Mouse (Mus musculus): ENCODE results near the gene Bax.

Gene Bax

GRCm38 (mm10) chr7:45456721-45457203 is 9.9 kb downstream of the Bax start:
- no peak for DNase-seq (ENCODE audit: low read depth, low spot score)

DNA sequence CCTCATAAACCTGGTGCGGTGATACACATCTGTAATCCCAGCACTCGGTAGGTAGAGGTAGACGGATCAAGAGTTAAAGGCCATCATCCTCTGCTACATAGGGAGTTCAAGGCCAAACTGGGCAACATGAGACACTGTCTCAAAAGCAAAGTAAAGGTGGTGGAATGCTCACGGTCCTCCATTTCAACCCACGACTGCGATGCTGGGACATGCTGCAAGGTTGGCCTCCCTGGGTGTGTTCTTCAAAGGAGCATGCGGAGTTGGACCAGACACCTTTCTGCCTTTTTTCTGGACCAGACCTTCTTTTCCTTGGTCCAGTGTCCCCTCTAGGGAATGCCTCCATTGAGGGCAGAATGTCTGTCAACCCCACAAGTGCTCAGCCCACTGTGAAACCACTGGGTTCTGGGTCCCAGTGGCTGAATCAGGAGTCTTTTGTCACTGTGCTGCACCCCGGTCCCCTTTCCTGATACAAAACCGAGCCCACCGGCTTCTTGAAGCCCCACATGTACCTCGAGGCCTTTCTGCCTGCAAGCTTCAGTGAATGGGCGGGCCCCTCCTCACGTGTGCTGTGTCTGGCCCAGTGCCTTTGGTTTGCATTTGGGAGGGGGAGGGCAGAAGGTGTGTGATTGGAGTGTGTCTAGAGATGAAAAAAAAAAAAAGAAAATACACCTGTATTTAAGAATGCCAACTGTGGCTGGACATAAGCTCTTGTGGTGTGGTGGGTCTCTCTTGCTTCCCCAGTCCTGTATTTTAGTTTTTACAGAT is 10.6 kb downstream of the Bax start:
- DNase-seq (ENCODE audit: low read depth, low spot score) = no peak

DNA sequence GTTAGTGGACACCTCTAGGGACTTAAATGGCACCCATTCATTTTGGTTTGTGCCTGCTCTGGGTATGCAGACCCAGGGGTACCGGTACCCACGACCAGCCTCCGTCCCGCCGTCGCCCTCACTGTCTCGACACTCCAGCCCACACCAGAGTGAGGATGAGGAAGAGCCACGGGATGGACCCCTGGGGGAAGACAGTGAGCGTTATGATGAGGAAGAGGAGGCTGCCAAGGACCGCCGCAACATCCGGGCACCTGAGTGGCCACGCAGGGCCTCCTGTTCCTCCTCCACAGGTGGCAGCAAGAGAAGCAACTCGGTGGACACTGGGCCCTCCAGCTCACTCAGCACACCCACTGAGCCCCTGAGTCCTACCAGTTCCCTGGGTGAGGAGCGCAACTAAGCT is 11.7 kb downstream of the Bax start:
- no peak for DNase-seq (ENCODE audit: low read depth, low spot score)

- no peak for DNase-seq (ENCODE audit: low read depth, low spot score)
These were observed 15.2 kb downstream of the Bax start for GRCm38 (mm10) chr7:45451344-45451982.

- DNase-seq (ENCODE audit: low read depth, low spot score) = no peak
These were observed 16.7 kb downstream of the Bax start for GRCm38 (mm10) chr7:45449974-45450373.

DNA sequence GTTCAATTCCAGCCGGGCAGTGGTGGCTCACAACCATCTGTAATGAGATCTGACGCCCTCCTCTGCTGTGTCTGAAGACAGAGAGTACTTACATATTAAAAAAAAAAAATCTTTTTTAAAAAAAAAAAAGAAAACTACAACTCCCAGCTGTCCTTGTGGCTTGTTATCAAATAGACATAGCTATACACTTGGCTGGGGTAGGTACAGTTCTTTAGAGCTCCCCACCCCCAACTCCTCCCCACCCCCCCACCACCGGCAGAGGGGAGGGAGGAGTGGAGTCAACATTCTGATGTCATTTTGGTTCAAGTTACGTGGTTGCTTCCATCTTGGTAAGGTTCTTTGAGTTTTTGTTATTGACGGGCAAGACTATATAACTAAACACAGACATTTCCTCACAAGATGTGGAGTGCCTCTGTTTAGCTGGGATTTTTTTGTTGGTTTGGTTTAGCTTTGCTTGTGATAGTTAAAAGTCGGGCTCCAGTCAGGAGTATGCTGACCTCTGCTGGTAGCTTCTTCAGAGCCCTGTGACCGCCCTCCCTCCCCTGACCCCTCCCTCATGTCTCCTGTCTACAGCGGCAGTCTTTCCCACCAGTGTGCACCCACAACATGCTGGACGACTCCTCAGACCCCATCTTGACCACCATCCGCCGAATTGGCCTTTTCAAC is 19.2 kb downstream of the Bax start:
- DNase-seq (ENCODE audit: low read depth, low spot score) = no peak

- no peak for DNase-seq (ENCODE audit: low read depth, low spot score)
These were observed 20.1 kb downstream of the Bax start for GRCm38 (mm10) chr7:45446589-45446988.

GRCm38 (mm10) chr7:45443526-45444420 is 22.9 kb downstream of the Bax start:
- no peak for DNase-seq (ENCODE audit: low read depth, low spot score)

DNA sequence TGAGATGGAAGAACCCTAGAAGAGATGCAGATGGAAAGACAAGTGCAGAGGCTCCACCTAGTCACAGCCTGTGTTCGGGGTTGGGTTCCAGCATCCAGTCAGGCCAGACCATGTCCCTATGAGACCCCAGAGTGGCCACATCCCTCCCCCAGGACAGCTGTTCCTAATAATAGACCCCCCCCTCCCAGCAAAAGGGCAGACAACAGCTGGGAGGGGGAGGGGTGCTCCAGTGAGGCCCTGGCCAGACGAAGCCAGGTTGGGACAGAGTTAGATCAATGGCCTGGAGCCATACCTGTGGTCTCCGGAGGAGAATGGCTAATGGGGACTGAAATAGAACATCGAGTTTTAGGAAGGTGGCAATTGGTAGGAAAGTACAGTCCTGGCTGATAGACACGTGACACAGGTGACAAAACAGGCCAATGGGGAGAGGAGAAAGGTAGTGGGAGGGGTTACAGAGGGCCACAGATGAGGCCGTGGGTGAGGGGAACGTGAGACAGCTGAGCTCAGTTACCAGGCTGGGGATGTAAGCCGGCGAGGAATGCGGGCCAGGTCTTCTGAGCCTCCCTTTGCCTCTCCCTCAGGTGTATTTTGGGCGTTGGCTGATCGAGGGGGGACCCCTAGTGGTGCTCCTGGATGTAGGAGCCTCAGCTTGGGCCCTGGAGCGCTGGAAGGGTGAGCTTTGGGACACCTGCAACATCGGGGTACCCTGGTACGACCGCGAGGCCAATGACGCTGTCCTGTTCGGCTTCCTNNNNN is 29.0 kb downstream of the Bax start, which contains the start of gene Ruvbl2:
TSS of gene Ruvbl2 (minus strand) at position 576 of the 756 bp plus-strand sequence.
- DNase-seq (ENCODE audit: low read depth, low spot score) = no peak

DNA sequence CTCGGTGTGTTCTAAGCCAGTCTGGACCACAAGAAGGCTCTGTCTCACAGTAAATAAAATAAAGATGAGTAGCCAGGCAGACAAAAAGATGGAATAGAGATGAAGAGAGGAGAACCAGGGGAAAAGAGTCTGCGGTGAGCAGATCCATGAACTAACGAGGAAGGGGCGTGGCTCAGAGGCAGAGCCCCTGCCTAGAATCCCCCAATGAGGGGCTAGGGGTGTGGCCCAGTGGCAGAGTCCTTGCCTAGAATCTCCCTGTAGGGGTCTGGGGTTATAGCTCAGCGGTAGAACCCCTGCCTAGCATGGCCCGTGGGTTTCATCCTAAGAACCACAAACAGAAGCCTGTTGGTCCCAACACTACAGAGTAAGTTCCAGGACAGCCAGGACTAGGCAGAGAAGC is 29.7 kb downstream of the Bax start:
- DNase-seq (ENCODE audit: low read depth, low spot score) = no peak

DNA sequence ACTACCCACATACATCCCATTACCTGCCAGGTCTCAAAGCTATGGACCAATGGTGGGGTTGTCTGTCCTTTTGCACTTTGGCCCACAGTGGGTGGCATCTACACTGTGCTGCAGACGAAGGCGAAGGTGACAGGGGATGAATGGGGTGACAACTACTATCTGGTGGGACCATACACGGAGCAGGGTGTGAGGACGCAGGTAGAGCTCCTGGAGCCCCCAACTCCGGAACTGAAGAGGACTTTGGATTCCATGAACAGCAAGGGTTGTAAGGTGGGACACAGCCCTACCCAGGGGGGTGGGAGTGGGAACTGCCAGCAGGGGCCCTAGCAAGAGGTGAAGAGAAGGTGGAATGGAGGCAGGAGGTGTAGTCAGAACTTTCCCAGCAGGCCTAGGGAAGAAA is 30.3 kb downstream of the Bax start:
- no peak for DNase-seq (ENCODE audit: low read depth, low spot score)

GRCm38 (mm10) chr7:45435038-45435437 is 31.7 kb downstream of the Bax start:
- DNase-seq (ENCODE audit: low read depth, low spot score) = no peak

DNA sequence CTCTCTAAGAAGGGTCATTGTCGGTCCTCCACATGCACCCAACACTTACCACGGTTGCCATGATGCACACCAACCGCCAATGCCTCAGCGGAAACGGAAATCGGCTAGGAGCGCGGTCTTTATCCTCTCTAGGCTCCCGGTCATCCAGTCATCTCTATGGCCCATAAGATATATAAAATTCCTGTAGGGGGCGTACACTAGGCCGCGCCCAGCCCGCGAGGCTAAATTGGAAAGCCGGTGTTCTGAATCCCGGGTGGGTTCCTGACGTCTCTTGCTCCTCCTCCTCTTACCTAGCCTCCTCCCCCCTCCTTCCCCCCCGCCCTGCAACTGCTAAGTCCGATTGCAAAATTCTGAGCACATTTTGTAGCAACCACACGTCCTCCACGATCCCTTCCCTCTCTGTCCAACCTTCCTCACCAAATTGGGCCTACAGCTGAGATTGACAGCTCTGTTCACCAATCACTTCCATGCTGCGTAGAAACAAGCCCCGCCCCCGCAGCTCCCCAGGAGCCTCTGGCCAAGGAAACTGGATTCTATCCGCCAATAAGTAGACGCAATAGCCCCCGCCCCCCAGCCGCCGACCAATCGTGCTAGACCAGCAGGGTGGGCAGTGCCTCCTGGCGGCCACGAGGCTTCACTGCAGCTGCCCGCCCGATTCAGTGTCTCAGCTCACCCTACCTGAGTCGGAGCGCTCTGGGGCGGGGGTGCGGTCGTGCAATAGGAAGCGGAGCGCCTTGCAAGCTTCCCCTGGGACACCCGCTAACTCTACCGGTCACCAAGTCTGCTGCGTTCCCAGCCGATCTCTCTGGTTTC is 32.3 kb downstream of the Bax start, which contains the start of gene Gys1:
TSS of gene Gys1 (plus strand) at position 642 of the 813 bp plus-strand sequence.
- peak; percentile 99 for DNase-seq (ENCODE audit: low read depth, low spot score)

GRCm38 (mm10) chr7:45433835-45434202 is 32.9 kb downstream of the Bax start:
- DNase-seq (ENCODE audit: low read depth, low spot score) = no peak

GRCm38 (mm10) chr7:45426556-45426955 is 40.1 kb downstream of the Bax start:
- DNase-seq (ENCODE audit: low read depth, low spot score) = no peak

DNA sequence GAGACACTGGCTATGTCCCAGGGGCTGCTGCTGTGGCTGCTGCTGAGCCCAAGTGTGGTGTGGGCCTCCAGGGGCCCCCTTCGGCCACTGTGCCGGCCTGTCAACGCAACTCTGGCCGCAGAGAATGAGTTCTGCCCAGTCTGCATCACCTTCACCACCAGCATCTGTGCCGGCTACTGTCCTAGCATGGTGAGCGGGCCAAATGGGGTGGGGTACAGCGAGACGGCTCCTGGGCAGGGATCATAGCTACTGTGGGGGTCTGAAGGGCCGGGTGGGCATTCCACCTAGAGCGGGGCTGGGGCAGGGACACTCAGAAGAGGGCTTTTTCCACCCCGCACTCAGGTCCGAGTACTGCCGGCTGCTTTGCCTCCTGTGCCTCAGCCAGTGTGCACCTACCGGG is 45.5 kb downstream of the Bax start:
- DNase-seq (ENCODE audit: low read depth, low spot score) = no peak

DNA sequence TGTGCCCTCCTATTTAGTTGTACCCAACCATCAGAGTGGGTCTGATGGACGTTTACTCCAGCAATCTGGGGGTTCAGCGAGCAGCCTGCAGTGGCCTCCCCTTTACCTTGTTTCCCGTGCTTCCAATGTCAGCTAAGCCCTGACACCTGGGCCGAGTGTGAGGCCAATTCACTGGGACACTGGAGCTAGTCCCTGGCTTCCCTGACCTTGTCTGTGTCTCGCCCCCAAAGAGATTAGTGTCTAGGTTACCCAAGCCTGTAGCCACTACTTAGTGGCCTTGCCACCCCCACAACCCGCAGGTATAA is 46.1 kb downstream of the Bax start, which contains the start of gene Lhb:
TSS of gene Lhb (plus strand) at position 206 of the 305 bp plus-strand sequence.
- DNase-seq (ENCODE audit: low read depth, low spot score) = no peak

GRCm38 (mm10) chr7:45419859-45420614 is 46.7 kb downstream of the Bax start:
- no peak for DNase-seq (ENCODE audit: low read depth, low spot score)

GRCm38 (mm10) chr7:45417962-45418492 is 48.7 kb downstream of the Bax start:
- no peak for DNase-seq (ENCODE audit: low read depth, low spot score)

All from WW6 (cell line).